Mouse (Mus musculus) limb, embryonic 15.5 days (tissue): ENCODE results near the gene Pacsin1. TPM values are rescaled to one million over a fixed set of nuclear protein-coding genes. Genes with fewer than 3 reads are reported as not detected.
"Not testable (repeated sequence)": the region's sequence is repeated elsewhere in the genome, so short reads cannot be mapped to it uniquely, and the experiment has no call there.

Experiments
- ATAC-seq: fragments of 200-750 bp; cut with Nextera tagmentation; 2 replicates; pipeline ENCODE4 v1.8.0; 2017; ENCODE audit warnings: low read depth, moderate TSS enrichment; ENCODE audit not compliant: insufficient number of reproducible peaks, low FRiP score, low TSS enrichment
- H3K27ac ChIP-seq: fragments of 300-500 bp; sonication (generic); 2 replicates; pipeline ENCODE4 v1.5.1; 2015; ENCODE audit warnings: moderate library complexity, mild to moderate bottlenecking, inconsistent platforms
- H3K27me3 ChIP-seq: fragments of 300-500 bp; sonication (generic); 2 replicates; pipeline ENCODE4 v1.6.1; 2015; ENCODE audit warnings: inconsistent platforms
- H3K36me3 ChIP-seq: fragments of 300-500 bp; sonication (generic); 2 replicates; pipeline ENCODE4 v1.6.1; 2015; ENCODE audit warnings: inconsistent platforms
- H3K4me1 ChIP-seq: fragments of 300-500 bp; sonication (generic); 2 replicates; pipeline ENCODE4 v1.6.1; 2015; ENCODE audit warnings: inconsistent platforms
- H3K4me2 ChIP-seq: fragments of 300-500 bp; sonication (generic); 2 replicates; pipeline ENCODE4 v1.6.1; 2015; ENCODE audit warnings: mild to moderate bottlenecking, inconsistent platforms
- H3K4me3 ChIP-seq: fragments of 300-500 bp; sonication (generic); 2 replicates; pipeline ENCODE4 v1.5.1; 2015; ENCODE audit warnings: mild to moderate bottlenecking, inconsistent platforms
- H3K9ac ChIP-seq: fragments of 300-500 bp; sonication (generic); 2 replicates; pipeline ENCODE4 v1.6.1; 2015; ENCODE audit warnings: inconsistent platforms
- H3K9me3 ChIP-seq: fragments of 300-500 bp; sonication (generic); 2 replicates; pipeline ENCODE4 v1.6.1; 2016; ENCODE audit warnings: inconsistent platforms
- WGBS: fragments of 180-500 bp; shearing (Covaris S2); methylation state at CpG from one replicate; pipeline ENCODE4 v1.1.7; 2015; 5-methylcytosine and 5-hydroxymethylcytosine counted together
- polyA plus RNA-seq: library from polyadenylated mRNA; unstranded; fragments of >200 nt; fragmentation: Nextera tagmentation; extraction: Ambion mirVana; gene quantifications from 2 replicates; pipeline ENCODE4 v1.2.1, GENCODE M21; 2015

Gene Pacsin1
- polyA plus RNA-seq, 1 experiment from 2014 or later, result 2.5 TPM

- Histone ChIP-seq H3K9me3 (no peaks in the 10 kb centered on the region), H3K36me3 (no peaks in the 10 kb centered on the region), H3K4me3 (no peak overlapping the region), H3K27me3 (no peaks in the 10 kb centered on the region), H3K9ac (no peak overlapping the region), H3K4me1 (peaks cover 26% of the 10 kb centered on the region), H3K4me2 (no peak overlapping the region), H3K27ac (no peak overlapping the region)
- ATAC-seq, result no peak
- WGBS, result 78% methylated on average over 20 of the region's 20 CpGs
Observed at GRCm38 (mm10) chr17:27638921-27639332, 16.4 kb upstream of the Pacsin1 start.

DNA sequence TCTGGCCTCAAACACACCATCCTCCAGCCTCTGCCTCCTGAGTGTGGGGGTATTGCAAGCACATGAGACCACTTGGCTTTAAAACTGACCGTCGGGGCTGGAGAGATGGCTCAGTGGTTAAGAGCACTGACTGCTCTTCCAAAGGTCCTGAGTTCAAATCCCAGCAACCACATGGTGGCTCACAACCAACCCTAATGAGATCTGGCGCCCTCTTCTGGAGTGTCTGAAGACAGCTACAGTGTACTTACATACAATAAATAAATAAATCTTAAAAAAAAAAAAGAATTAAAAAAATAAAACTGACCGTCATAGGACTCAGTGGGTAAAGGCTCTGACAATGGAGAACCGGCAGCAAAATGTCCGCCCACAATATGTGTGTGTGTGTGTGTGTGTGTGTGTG, 15.5 kb upstream of the Pacsin1 start:
- H3K4me1 ChIP-seq, result peaks cover 20% of the 10 kb centered on the region
- 89% methylated on average over 6 of the region's 6 CpGs for WGBS
- not testable (repeated sequence) for H3K36me3 ChIP-seq, H3K9ac ChIP-seq, H3K27ac ChIP-seq, H3K4me3 ChIP-seq, ATAC-seq, H3K27me3 ChIP-seq, H3K9me3 ChIP-seq, H3K4me2 ChIP-seq

DNA sequence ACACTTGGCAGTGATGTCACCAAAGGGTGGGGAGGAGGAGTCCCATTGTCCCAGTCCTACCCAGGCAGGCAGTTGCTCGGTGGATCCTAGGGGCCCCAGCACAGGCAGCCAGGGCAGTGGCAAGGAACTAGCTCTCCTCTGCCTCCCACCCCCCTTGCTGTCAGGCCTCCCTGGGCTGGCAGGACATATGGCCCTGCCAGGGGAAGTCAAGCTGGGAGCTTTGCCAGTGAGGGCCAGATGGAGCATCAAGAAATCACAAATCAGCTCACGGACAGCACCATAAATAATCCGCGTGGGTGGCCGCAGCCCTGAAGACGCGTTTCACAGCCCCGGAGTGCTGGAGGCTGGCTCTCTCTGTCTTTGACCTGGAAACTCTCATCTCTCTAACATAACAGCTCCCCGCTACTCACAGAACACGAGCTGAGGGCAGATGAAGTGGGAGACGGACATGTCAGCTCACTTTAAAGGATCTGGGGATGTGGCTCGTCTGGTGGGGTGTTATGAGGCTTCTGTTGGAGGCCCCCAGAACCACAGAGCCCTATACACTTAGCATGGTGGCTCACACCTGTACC, 12.7 kb upstream of the Pacsin1 start:
- no peak overlapping the region for H3K4me2 ChIP-seq
- H3K4me1 ChIP-seq, result peaks cover 14% of the 10 kb centered on the region
- H3K36me3 ChIP-seq, result no peaks in the 10 kb centered on the region
- ATAC-seq, result no peak
- H3K27me3 ChIP-seq, result no peaks in the 10 kb centered on the region
- 5% methylated on average over 12 of the region's 12 CpGs for WGBS
- peak overlapping the region; percentile 8; the same call in 1 of the 2 replicates for H3K27ac ChIP-seq
- no peak overlapping the region; the same call in 1 of the 2 replicates for H3K9ac ChIP-seq
- H3K9me3 ChIP-seq, result no peaks in the 10 kb centered on the region
- no peak overlapping the region for H3K4me3 ChIP-seq

GRCm38 (mm10) chr17:27643101-27643500, 12.2 kb upstream of the Pacsin1 start:
- Histone ChIP-seq H3K4me1 (peaks cover 14% of the 10 kb centered on the region), H3K27ac (no peak overlapping the region), H3K9me3 (no peaks in the 10 kb centered on the region), H3K27me3 (no peaks in the 10 kb centered on the region), H3K36me3 (no peaks in the 10 kb centered on the region), H3K9ac (no peak overlapping the region), H3K4me3 (no peak overlapping the region), H3K4me2 (no peak overlapping the region)
- WGBS, result 19% methylated on average over 6 of the region's 6 CpGs
- ATAC-seq, result no peak

- Histone ChIP-seq H3K4me2 (no peak overlapping the region), H3K4me1 (peaks cover 14% of the 10 kb centered on the region), H3K9ac (no peak overlapping the region), H3K36me3 (no peaks in the 10 kb centered on the region), H3K27me3 (no peaks in the 10 kb centered on the region), H3K9me3 (no peaks in the 10 kb centered on the region), H3K27ac (no peak overlapping the region), H3K4me3 (no peak overlapping the region)
- ATAC-seq, result no peak
- WGBS, result 85% methylated on average over 9 of the region's 9 CpGs
Observed at GRCm38 (mm10) chr17:27643756-27644155, 11.6 kb upstream of the Pacsin1 start.

- Histone ChIP-seq H3K9ac (no peak overlapping the region), H3K9me3 (no peaks in the 10 kb centered on the region), H3K4me1 (peaks cover 14% of the 10 kb centered on the region), H3K27me3 (no peaks in the 10 kb centered on the region), H3K4me2 (no peak overlapping the region), H3K27ac (no peak overlapping the region), H3K4me3 (no peak overlapping the region), H3K36me3 (no peaks in the 10 kb centered on the region)
- WGBS, result 48% methylated on average over 2 of the region's 2 CpGs
- no peak for ATAC-seq
Observed at GRCm38 (mm10) chr17:27644572-27644971, 10.7 kb upstream of the Pacsin1 start.

- Histone ChIP-seq H3K27ac (no peak overlapping the region), H3K4me3 (no peak overlapping the region), H3K9me3 (no peaks in the 10 kb centered on the region), H3K4me2 (no peak overlapping the region), H3K36me3 (no peaks in the 10 kb centered on the region), H3K9ac (no peak overlapping the region), H3K27me3 (0 out of 2 replicates have a peak, but pooled peaks cover 4% of the 10 kb centered on the region), H3K4me1 (peaks cover 14% of the 10 kb centered on the region)
- WGBS, result 38% methylated on average over 7 of the region's 7 CpGs
- no peak for ATAC-seq
Observed at GRCm38 (mm10) chr17:27645807-27646206, 9.5 kb upstream of the Pacsin1 start.

GRCm38 (mm10) chr17:27650160-27650559, 5.1 kb upstream of the Pacsin1 start:
- 11% methylated on average over 12 of the region's 12 CpGs for WGBS
- H3K27me3 ChIP-seq, result peaks cover 19% of the 10 kb centered on the region
- H3K4me1 ChIP-seq, result peaks cover 6% of the 10 kb centered on the region
- no peak overlapping the region for H3K9ac ChIP-seq
- H3K9me3 ChIP-seq, result no peaks in the 10 kb centered on the region
- no peaks in the 10 kb centered on the region for H3K36me3 ChIP-seq
- no peak overlapping the region for H3K27ac ChIP-seq
- H3K4me3 ChIP-seq, result no peak overlapping the region
- no peak overlapping the region for H3K4me2 ChIP-seq
- ATAC-seq, result no peak

DNA sequence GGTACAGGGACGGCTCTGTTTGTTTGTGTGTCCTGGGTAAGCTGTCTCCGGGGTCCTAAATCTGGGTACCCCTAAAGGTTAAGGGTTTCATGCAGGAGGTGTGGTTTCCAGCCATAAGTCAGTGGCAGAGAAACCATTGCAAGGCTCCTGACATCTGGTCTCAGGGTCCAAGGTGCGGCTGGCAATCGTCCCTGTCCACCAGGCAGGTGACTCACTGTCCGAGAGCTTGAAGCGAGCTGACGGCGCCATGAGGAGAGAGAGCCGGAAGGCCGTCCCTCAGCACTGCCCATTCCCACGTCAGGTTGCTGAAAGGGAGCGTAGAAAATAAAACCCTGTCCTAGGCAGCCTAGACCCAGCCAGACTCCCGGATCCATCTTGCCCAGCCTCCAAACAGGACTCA, 4.7 kb upstream of the Pacsin1 start:
- Histone ChIP-seq H3K4me3 (no peak overlapping the region), H3K36me3 (no peaks in the 10 kb centered on the region), H3K27ac (no peak overlapping the region), H3K4me2 (no peak overlapping the region), H3K27me3 (peaks cover 24% of the 10 kb centered on the region), H3K9me3 (no peaks in the 10 kb centered on the region), H3K9ac (no peak overlapping the region), H3K4me1 (peaks cover 9% of the 10 kb centered on the region)
- ATAC-seq, result no peak
- 76% methylated on average over 13 of the region's 13 CpGs for WGBS

GRCm38 (mm10) chr17:27652046-27652790, 3.1 kb upstream of the Pacsin1 start:
- H3K9ac ChIP-seq, result no peak overlapping the region
- H3K27me3 ChIP-seq, result peaks cover 38% of the 10 kb centered on the region
- WGBS, result 76% methylated on average over 23 of the region's 23 CpGs
- no peak overlapping the region for H3K4me2 ChIP-seq
- H3K27ac ChIP-seq, result no peak overlapping the region
- H3K36me3 ChIP-seq, result no peaks in the 10 kb centered on the region
- no peaks in the 10 kb centered on the region for H3K9me3 ChIP-seq
- no peak for ATAC-seq
- H3K4me1 ChIP-seq, result peaks cover 16% of the 10 kb centered on the region
- no peak overlapping the region for H3K4me3 ChIP-seq

DNA sequence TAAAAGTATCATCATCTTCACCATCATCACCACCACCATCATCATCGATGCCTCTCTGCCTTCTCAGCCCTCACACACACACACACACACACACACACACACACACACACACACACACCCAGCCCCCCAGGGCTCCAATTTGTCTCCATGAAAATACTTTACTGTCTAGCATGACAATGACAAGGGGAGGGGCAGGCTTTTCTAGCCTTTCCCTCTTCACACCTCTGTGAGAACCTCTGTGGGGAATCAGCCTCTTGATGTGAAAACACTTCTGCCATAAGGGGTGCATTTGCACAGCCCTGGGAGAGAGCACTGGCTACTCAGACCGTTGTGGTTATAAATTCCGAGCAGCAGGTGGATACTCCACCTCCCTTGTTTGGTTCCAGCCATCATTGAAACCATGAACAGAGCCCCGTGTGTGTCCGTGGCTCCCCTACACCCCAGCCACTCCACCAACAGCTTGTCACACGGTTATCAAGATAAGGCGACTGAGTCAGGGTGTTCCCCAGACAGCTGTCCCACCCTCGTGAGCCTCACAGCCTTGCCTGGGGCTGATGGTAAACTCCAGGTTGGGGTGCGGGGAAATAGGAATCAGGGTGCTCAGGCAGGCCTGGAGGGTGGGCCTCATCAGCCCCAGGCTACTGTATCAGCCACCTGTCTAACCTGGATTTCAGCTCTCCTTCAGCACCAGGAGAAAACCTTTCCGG, 1.9 kb upstream of the Pacsin1 start:
- Histone ChIP-seq H3K9ac (no peak overlapping the region), H3K27me3 (peaks cover 40% of the 10 kb centered on the region), H3K27ac (no peak overlapping the region), H3K36me3 (no peaks in the 10 kb centered on the region), H3K9me3 (no peaks in the 10 kb centered on the region), H3K4me2 (no peak overlapping the region), H3K4me3 (no peak overlapping the region), H3K4me1 (peaks cover 16% of the 10 kb centered on the region)
- ATAC-seq, result no peak
- 48% methylated on average over 10 of the region's 10 CpGs for WGBS

DNA sequence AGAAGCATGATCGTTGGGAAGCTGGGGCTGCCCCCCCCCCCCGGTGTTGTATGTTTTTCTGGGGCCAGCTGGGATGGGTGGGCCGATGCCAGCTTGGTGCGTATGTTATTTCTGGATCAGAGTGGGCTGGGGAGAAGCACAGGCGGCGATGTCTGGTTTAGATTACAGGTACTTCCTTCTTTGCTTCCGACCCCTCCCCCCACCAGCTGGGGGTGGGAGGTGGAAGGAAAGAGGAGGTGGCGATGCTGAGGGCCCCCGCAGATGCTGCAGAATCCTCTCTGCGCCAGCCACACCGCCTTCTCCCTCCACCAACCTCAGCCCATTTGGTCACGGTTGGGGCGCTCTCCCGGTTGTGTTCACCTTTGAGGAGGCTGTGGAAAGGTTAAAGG, 696 bp downstream of the Pacsin1 start:
- no peak overlapping the region for H3K27ac ChIP-seq
- ATAC-seq, result no peak
- H3K9ac ChIP-seq, result no peak overlapping the region
- peak overlapping the region; percentile 93 for H3K4me2 ChIP-seq
- peaks cover 16% of the 10 kb centered on the region for H3K4me1 ChIP-seq
- 4% methylated on average over 14 of the region's 14 CpGs for WGBS
- H3K36me3 ChIP-seq, result no peaks in the 10 kb centered on the region
- H3K4me3 ChIP-seq, result peak overlapping the region; percentile 44
- no peaks in the 10 kb centered on the region for H3K9me3 ChIP-seq
- H3K27me3 ChIP-seq, result peaks cover 33% of the 10 kb centered on the region
